Mouse (Mus musculus) myocyte (in vitro differentiated cells): ENCODE results near the gene Gm28230. TPM values are rescaled to one million over a fixed set of nuclear protein-coding genes. Genes with fewer than 3 reads are reported as not detected.

Experiments used
- H3K27me3 ChIP-seq: one replicate; pipeline ENCODE4 v1.6.1; 2011; ENCODE audit not compliant: control insufficient read depth, insufficient read depth, insufficient read length
- H3K36me3 ChIP-seq: one replicate; pipeline ENCODE4 v1.6.1; 2011; ENCODE audit not compliant: control insufficient read depth, insufficient read depth
- H3K4me2 ChIP-seq: one replicate; pipeline ENCODE4 v1.6.1; 2011; ENCODE audit warnings: low read depth, control low read depth
- H3K4me3 ChIP-seq: one replicate; pipeline ENCODE4 v1.5.1; 2011; ENCODE audit warnings: mild to moderate bottlenecking, control low read depth, moderate library complexity
- H3K79me2 ChIP-seq: one replicate; pipeline ENCODE4 v1.6.1; 2011; ENCODE audit not compliant: control insufficient read depth, insufficient read depth
- H3ac ChIP-seq: one replicate; pipeline ENCODE4 v1.6.1; 2011; ENCODE audit not compliant: control insufficient read depth, insufficient read length
- CEBPB ChIP-seq: IDR thresholded peaks from 2 replicates; pipeline ENCODE4 v1.6.1; 2011; ENCODE audit warnings: mild to moderate bottlenecking, moderate library complexity; ENCODE audit not compliant: poor library complexity, insufficient read depth, severe bottlenecking
- E2F4 ChIP-seq: IDR thresholded peaks from one replicate; pipeline ENCODE4 v1.6.1; 2011; ENCODE audit warnings: mild to moderate bottlenecking, control low read depth, moderate library complexity; ENCODE audit not compliant: insufficient read depth
- MAX ChIP-seq: IDR thresholded peaks from one replicate; pipeline ENCODE4 v1.6.1; 2011; ENCODE audit warnings: low read depth, mild to moderate bottlenecking, control low read depth
- MYOD1 ChIP-seq, 3 experiments: IDR thresholded peaks; one replicate each; pipeline ENCODE4 v1.6.1; 2011; ENCODE audit warnings: control low read depth in 2 of 3, low read depth in 2 of 3, mild to moderate bottlenecking in 2 of 3, moderate library complexity in 1 of 3; ENCODE audit not compliant: insufficient read length in 2 of 3, control insufficient read depth in 1 of 3
- MYOG ChIP-seq, 3 experiments: IDR thresholded peaks; one replicate each; pipeline ENCODE4 v1.6.1; 2011; ENCODE audit warnings: control low read depth in 2 of 3, low read depth in 2 of 3, mild to moderate bottlenecking in 2 of 3; ENCODE audit not compliant: insufficient read length in 2 of 3, control insufficient read depth in 1 of 3, insufficient read depth in 1 of 3
- POLR2A ChIP-seq: IDR thresholded peaks from one replicate; pipeline ENCODE4 v1.6.1; 2011; ENCODE audit warnings: low read depth, mild to moderate bottlenecking, control low read depth, moderate library complexity; ENCODE audit not compliant: insufficient read length
- POLR2AphosphoS2 ChIP-seq: IDR thresholded peaks from one replicate; pipeline ENCODE4 v1.6.1; 2011; ENCODE audit warnings: low read depth, control low read depth; ENCODE audit not compliant: insufficient read length
- REST ChIP-seq: IDR thresholded peaks from one replicate; pipeline ENCODE4 v1.6.1; 2011; ENCODE audit warnings: mild to moderate bottlenecking, control low read depth, moderate library complexity; ENCODE audit not compliant: insufficient read depth, insufficient read length
- SRF ChIP-seq: IDR thresholded peaks from one replicate; pipeline ENCODE4 v1.6.1; 2011; ENCODE audit warnings: low read depth; ENCODE audit not compliant: control insufficient read depth, insufficient read length
- TCF12 ChIP-seq: IDR thresholded peaks from one replicate; pipeline ENCODE4 v1.6.1; 2011; ENCODE audit warnings: mild to moderate bottlenecking, control low read depth; ENCODE audit not compliant: poor library complexity, insufficient read depth, severe bottlenecking
- TCF3 ChIP-seq: IDR thresholded peaks from one replicate; pipeline ENCODE4 v1.6.1; 2011; ENCODE audit warnings: low read depth, control low read depth; ENCODE audit not compliant: insufficient read length
- USF1 ChIP-seq: IDR thresholded peaks from one replicate; pipeline ENCODE4 v1.6.1; 2011; ENCODE audit warnings: low read depth, mild to moderate bottlenecking, control low read depth, moderate library complexity
- polyA plus RNA-seq: library from polyadenylated mRNA; unstranded; fragments of >200 nt; fragmentation: generic; extraction: Trizol; gene quantifications from one replicate; pipeline ENCODE4 v1.2.1, GENCODE M21; 2012; ENCODE audit warnings: missing spikeins

Gene Gm28230
- polyA plus RNA-seq, 1 experiment: not detected

DNA sequence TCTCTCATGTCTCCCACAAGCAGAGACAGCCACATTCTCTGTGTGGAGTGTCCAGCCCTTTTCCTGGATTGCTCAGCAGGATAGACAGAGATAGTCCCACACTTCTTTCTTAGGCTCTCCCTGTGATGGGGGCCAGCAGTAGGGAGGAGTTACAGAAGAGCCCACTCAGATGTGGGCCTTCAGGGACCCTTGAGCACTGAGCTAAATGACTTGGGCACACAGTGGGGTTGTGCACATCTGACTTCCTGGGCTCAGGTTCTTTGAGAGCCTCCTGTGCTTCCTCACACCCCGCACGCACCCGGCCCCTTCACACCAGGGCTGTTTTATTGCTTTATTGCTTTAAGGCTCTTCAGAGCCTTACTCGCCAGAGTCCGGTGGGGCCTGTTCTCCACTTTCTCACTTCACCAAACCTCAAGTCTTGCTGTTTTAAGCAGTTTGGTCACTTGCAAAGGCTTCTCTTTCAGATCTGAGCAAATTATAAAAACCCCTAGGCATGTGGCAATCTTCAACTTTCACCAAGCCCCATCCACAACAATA is 5.5 kb upstream of the Gm28230 start:
- Histone ChIP-seq H3K79me2 (no peaks in the 10 kb centered on the region), H3K4me2 (no peak overlapping the region), H3ac (no peak overlapping the region), H3K4me3 (no peak overlapping the region), H3K27me3 (peaks cover 45% of the 10 kb centered on the region), H3K36me3 (no peaks in the 10 kb centered on the region)
- TF ChIP-seq MAX (no peak), REST (no peak), E2F4 (no peak), TCF12 (no peak), MYOD1 (IDR thresholded peaks at IDR 0.05; ENCODE audit: control insufficient read depth in 1 of 3, insufficient read length in 2 of 3, low read depth in 2 of 3) (no peak), TCF3 (no peak), CEBPB (no peak), USF1 (no peak), MYOG (IDR thresholded peaks at IDR 0.05; ENCODE audit: control insufficient read depth in 1 of 3, insufficient read depth in 1 of 3, insufficient read length in 2 of 3, low read depth in 2 of 3) (no peak), SRF (no peak), POLR2A (no peak), POLR2AphosphoS2 (no peak)

DNA sequence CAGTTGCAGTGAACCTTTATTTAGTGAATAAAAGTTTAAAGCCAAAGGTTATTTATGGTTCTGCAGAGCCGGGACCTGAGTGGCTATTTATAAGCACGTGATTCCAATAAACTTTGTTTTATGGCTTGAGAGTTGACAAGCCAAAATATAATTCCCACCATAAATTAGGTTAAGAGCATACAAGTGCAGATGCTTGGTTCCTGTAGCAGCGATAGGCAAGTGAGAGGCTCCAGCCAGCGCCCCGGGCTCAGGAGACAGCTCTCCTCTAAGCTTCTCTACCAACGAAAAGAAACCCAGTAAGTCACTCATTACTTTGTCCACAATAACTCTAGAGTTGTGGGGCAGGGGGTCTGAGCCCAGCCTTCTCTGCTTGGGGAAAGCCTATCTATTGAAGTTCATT is 4.6 kb upstream of the Gm28230 start:
- Histone ChIP-seq H3K27me3 (peaks cover 49% of the 10 kb centered on the region), H3K4me3 (no peak overlapping the region)

DNA sequence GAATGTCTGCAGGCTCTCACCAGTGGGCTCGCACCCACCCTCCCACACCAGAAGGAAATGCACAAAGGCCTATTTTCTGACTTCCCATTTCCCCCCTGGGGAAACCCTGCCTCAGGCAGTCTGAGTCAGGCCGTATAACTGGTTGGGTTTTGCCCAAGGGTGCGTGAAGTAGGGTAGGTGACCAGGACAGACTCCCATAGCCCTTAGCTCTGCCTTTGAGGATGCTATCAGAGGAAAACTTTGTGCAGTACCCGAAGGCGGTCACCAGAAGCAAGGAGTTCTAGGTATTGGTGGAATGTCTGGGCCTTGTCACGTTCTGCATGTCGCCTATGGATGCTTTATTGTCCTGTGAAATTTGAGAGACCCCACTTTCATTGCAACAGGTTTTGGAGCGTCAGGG is 3.6 kb upstream of the Gm28230 start:
- Histone ChIP-seq H3K27me3 (peaks cover 59% of the 10 kb centered on the region), H3ac (no peak overlapping the region), H3K36me3 (no peaks in the 10 kb centered on the region), H3K79me2 (no peaks in the 10 kb centered on the region), H3K4me3 (no peak overlapping the region), H3K4me2 (no peak overlapping the region)
- TF ChIP-seq SRF (no peak), TCF12 (no peak), TCF3 (no peak), CEBPB (no peak), POLR2A (no peak)

More for the DNA sequence above, 4.6 kb upstream of the Gm28230 start:
- Histone ChIP-seq H3ac (no peak overlapping the region), H3K79me2 (no peaks in the 10 kb centered on the region), H3K4me2 (no peak overlapping the region), H3K36me3 (no peaks in the 10 kb centered on the region)
- TF ChIP-seq E2F4 (no peak), USF1 (no peak), CEBPB (no peak), MYOG (IDR thresholded peaks at IDR 0.05; ENCODE audit: control insufficient read depth in 1 of 3, insufficient read depth in 1 of 3, insufficient read length in 2 of 3, low read depth in 2 of 3) (no peak), MAX (no peak), REST (no peak), MYOD1 (IDR thresholded peaks at IDR 0.05; ENCODE audit: control insufficient read depth in 1 of 3, insufficient read length in 2 of 3, low read depth in 2 of 3) (no peak), POLR2A (no peak), SRF (no peak)

DNA sequence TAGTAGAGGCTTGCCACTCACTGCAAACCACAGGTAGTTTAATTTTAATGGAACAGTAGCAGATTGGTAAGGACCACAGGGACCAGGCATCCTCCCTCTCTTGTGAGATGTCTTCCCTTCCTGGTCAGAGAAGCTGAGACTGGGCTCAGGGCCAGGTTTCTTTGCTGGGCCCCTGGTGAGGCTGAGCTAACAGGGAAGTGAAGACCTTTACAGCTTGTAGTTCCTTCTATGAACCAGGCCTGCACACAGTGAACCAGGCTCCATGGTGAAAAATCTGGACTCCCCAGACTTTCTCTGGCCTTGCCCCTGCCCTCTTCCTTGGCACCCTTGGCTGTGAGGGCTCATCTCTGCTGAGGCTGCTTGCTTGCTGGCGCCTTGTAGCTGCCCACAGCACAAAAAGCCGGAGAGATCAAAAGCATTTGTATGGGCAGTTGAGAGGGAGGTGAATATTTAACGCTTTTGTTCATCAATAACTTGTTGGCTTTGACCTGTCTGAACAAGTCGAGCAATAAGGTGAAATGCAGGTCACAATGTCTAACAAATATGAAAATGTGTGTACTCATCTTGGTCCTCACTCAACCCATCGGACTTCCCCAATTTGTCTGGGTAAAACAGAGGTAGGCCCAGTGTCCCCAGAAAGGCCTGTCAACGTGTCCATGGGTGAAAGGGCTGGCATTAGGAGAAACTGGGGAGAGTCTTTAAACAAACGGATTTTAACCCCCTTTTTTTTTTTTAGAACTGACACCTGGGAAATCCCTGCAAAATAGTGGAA is 2.1 kb upstream of the Gm28230 start:
- peaks cover 70% of the 10 kb centered on the region for H3K27me3 ChIP-seq
- H3K79me2 ChIP-seq: no peaks in the 10 kb centered on the region
- no peak overlapping the region for H3ac ChIP-seq
- no peak for TF ChIP-seq TCF3
- no peak for TF ChIP-seq POLR2A
- TF ChIP-seq MAX: no peak
- TF ChIP-seq TCF12: no peak
- no peak for TF ChIP-seq E2F4
- TF ChIP-seq MYOD1 (IDR thresholded peaks at IDR 0.05; ENCODE audit: control insufficient read depth in 1 of 3, insufficient read length in 2 of 3, low read depth in 2 of 3): no peak
- no peak for TF ChIP-seq SRF
- TF ChIP-seq MYOG (IDR thresholded peaks at IDR 0.05; ENCODE audit: control insufficient read depth in 1 of 3, insufficient read depth in 1 of 3, insufficient read length in 2 of 3, low read depth in 2 of 3): no peak
- TF ChIP-seq CEBPB: no peak
- H3K36me3 ChIP-seq: no peaks in the 10 kb centered on the region
- H3K4me3 ChIP-seq: no peak overlapping the region
- H3K4me2 ChIP-seq: no peak overlapping the region

GRCm38 (mm10) chr2:74725171-74725570 is 1.4 kb upstream of the Gm28230 start:
- H3K36me3 ChIP-seq: no peaks in the 10 kb centered on the region
- H3ac ChIP-seq: no peak overlapping the region
- no peak overlapping the region for H3K4me2 ChIP-seq
- TF ChIP-seq SRF (no peak), POLR2A (no peak), REST (no peak), MYOD1 (IDR thresholded peaks at IDR 0.05; ENCODE audit: control insufficient read depth in 1 of 3, insufficient read length in 2 of 3, low read depth in 2 of 3) (no peak), MYOG (IDR thresholded peaks at IDR 0.05; ENCODE audit: control insufficient read depth in 1 of 3, insufficient read depth in 1 of 3, insufficient read length in 2 of 3, low read depth in 2 of 3) (no peak), TCF3 (no peak), TCF12 (no peak), POLR2AphosphoS2 (no peak), CEBPB (no peak), E2F4 (no peak), MAX (no peak)
- no peak overlapping the region for H3K4me3 ChIP-seq
- no peaks in the 10 kb centered on the region for H3K79me2 ChIP-seq
- peaks cover 70% of the 10 kb centered on the region for H3K27me3 ChIP-seq
